Mouse (Mus musculus): Measurements from ENCODE around the gene Cd82. TPM values are rescaled to one million over a fixed set of nuclear protein-coding genes. Genes with fewer than 3 reads are reported as not detected.
A peak's percentile ranks its signal among the peaks of the same experiment; 100 is the strongest.

Gene Cd82
- polyA plus RNA-seq, 1 experiment from 2014 or later = 12.0 TPM

- Histone ChIP-seq H3K9me3 (replicated peaks) (no peaks in the 10 kb centered on the region), H3K4me1 (peaks cover 6% of the 10 kb centered on the region), H3K27ac (no peak overlapping the region), H3K4me3 (no peak overlapping the region), H3K9ac (no peak overlapping the region), H3K36me3 (ENCODE audit: poor library complexity, severe bottlenecking) (no peaks in the 10 kb centered on the region), H3K4me2 (no peak overlapping the region), H3K27me3 (0 out of 2 replicates have a peak, but pooled peaks cover 5% of the 10 kb centered on the region)
- ATAC-seq = no peak
- 56% methylated on average over 9 of the region's 9 CpGs for WGBS
Measured at GRCm38 (mm10) chr2:93485459-93485858, 22.5 kb upstream of the Cd82 start.

GRCm38 (mm10) chr2:93482036-93482644 lies 19.2 kb upstream of the Cd82 start:
- H3K27ac ChIP-seq = no peak overlapping the region
- 0 out of 2 replicates have a peak, but pooled peaks cover 3% of the 10 kb centered on the region for H3K27me3 ChIP-seq
- no peak overlapping the region for H3K4me2 ChIP-seq
- H3K4me1 ChIP-seq = peaks cover 6% of the 10 kb centered on the region
- H3K9ac ChIP-seq = no peak overlapping the region
- H3K9me3 ChIP-seq (replicated peaks) = no peaks in the 10 kb centered on the region
- no peak overlapping the region for H3K4me3 ChIP-seq
- no peaks in the 10 kb centered on the region for H3K36me3 ChIP-seq (ENCODE audit: poor library complexity, severe bottlenecking)
- 43% methylated on average over 6 of the region's 6 CpGs for WGBS
- ATAC-seq = no peak

- WGBS = 71% methylated on average over 5 of the region's 5 CpGs
- ATAC-seq = no peak
Measured at GRCm38 (mm10) chr2:93478744-93479143, 15.8 kb upstream of the Cd82 start.

GRCm38 (mm10) chr2:93477519-93477918 lies 14.6 kb upstream of the Cd82 start:
- Histone ChIP-seq H3K4me1 (no peaks in the 10 kb centered on the region), H3K27ac (no peak overlapping the region), H3K36me3 (ENCODE audit: poor library complexity, severe bottlenecking) (no peaks in the 10 kb centered on the region), H3K9ac (no peak overlapping the region), H3K4me3 (no peak overlapping the region), H3K9me3 (replicated peaks) (no peaks in the 10 kb centered on the region), H3K4me2 (no peak overlapping the region), H3K27me3 (peaks cover 27% of the 10 kb centered on the region)
- whole genome bisulfite sequencing = 39% methylated on average over 7 of the region's 7 CpGs
- ATAC-seq = peak; percentile 44; the same call in 1 of the 2 replicates

More at GRCm38 (mm10) chr2:93478744-93479143, 15.8 kb upstream of the Cd82 start:
- H3K4me1 ChIP-seq = no peaks in the 10 kb centered on the region
- peaks cover 22% of the 10 kb centered on the region for H3K27me3 ChIP-seq
- H3K4me3 ChIP-seq = no peak overlapping the region
- no peaks in the 10 kb centered on the region for H3K36me3 ChIP-seq (ENCODE audit: poor library complexity, severe bottlenecking)
- H3K9ac ChIP-seq = no peak overlapping the region
- H3K27ac ChIP-seq = no peak overlapping the region
- H3K9me3 ChIP-seq (replicated peaks) = no peaks in the 10 kb centered on the region
- no peak overlapping the region for H3K4me2 ChIP-seq

GRCm38 (mm10) chr2:93476487-93476886 lies 13.5 kb upstream of the Cd82 start:
- ATAC-seq = no peak
- Histone ChIP-seq H3K27ac (no peak overlapping the region), H3K4me1 (no peaks in the 10 kb centered on the region), H3K9ac (no peak overlapping the region), H3K36me3 (ENCODE audit: poor library complexity, severe bottlenecking) (no peaks in the 10 kb centered on the region), H3K4me3 (no peak overlapping the region), H3K9me3 (replicated peaks) (no peaks in the 10 kb centered on the region), H3K4me2 (no peak overlapping the region), H3K27me3 (peaks cover 31% of the 10 kb centered on the region)
- WGBS = 92% methylated on average over 7 of the region's 7 CpGs

GRCm38 (mm10) chr2:93475040-93475439 lies 12.1 kb upstream of the Cd82 start:
- Histone ChIP-seq H3K9ac (no peak overlapping the region), H3K4me3 (no peak overlapping the region), H3K27ac (no peak overlapping the region), H3K36me3 (ENCODE audit: poor library complexity, severe bottlenecking) (no peaks in the 10 kb centered on the region), H3K4me2 (no peak overlapping the region), H3K4me1 (peaks cover 6% of the 10 kb centered on the region; the same call in 1 of the 2 replicates), H3K9me3 (replicated peaks) (no peaks in the 10 kb centered on the region), H3K27me3 (peaks cover 31% of the 10 kb centered on the region)
- ATAC-seq = peak; percentile 61
- 1% methylated on average over 11 of the region's 11 CpGs for WGBS

GRCm38 (mm10) chr2:93473915-93474314 lies 11.0 kb upstream of the Cd82 start:
- no peak overlapping the region for H3K4me3 ChIP-seq
- WGBS = 84% methylated on average over 9 of the region's 9 CpGs
- H3K4me2 ChIP-seq = no peak overlapping the region

GRCm38 (mm10) chr2:93470849-93471576 lies 8.1 kb upstream of the Cd82 start:
- peak overlapping the region; percentile 54; the same call in 1 of the 2 replicates for H3K4me2 ChIP-seq

More at GRCm38 (mm10) chr2:93473915-93474314, 11.0 kb upstream of the Cd82 start:
- Histone ChIP-seq H3K27ac (no peak overlapping the region), H3K9ac (no peak overlapping the region), H3K27me3 (peaks cover 28% of the 10 kb centered on the region), H3K4me1 (peaks cover 9% of the 10 kb centered on the region; the same call in 1 of the 2 replicates), H3K36me3 (ENCODE audit: poor library complexity, severe bottlenecking) (no peaks in the 10 kb centered on the region), H3K9me3 (replicated peaks) (no peaks in the 10 kb centered on the region)
- no peak for ATAC-seq

GRCm38 (mm10) chr2:93470127-93470526 lies 7.2 kb upstream of the Cd82 start:
- ATAC-seq = peak; percentile 59; the same call in 1 of the 2 replicates
- WGBS = 3% methylated on average over 9 of the region's 9 CpGs
- no peaks in the 10 kb centered on the region for H3K36me3 ChIP-seq (ENCODE audit: poor library complexity, severe bottlenecking)
- H3K4me2 ChIP-seq = peak overlapping the region; percentile 54
- H3K27ac ChIP-seq = no peak overlapping the region
- H3K4me3 ChIP-seq = peak overlapping the region; percentile 18
- H3K4me1 ChIP-seq = peaks cover 9% of the 10 kb centered on the region; the same call in 1 of the 2 replicates
- peak overlapping the region; percentile 53 for H3K9ac ChIP-seq
- peaks cover 14% of the 10 kb centered on the region for H3K27me3 ChIP-seq
- H3K9me3 ChIP-seq (replicated peaks) = no peaks in the 10 kb centered on the region

More at GRCm38 (mm10) chr2:93470849-93471576, 8.1 kb upstream of the Cd82 start:
- Histone ChIP-seq H3K4me3 (no peak overlapping the region), H3K27me3 (peaks cover 18% of the 10 kb centered on the region), H3K36me3 (ENCODE audit: poor library complexity, severe bottlenecking) (no peaks in the 10 kb centered on the region), H3K4me1 (peaks cover 9% of the 10 kb centered on the region; the same call in 1 of the 2 replicates), H3K9me3 (replicated peaks) (no peaks in the 10 kb centered on the region), H3K27ac (no peak overlapping the region), H3K9ac (no peak overlapping the region)
- 15% methylated on average over 3 of the region's 3 CpGs for WGBS
- peak; percentile 22; the same call in 1 of the 2 replicates for ATAC-seq

GRCm38 (mm10) chr2:93469118-93469517 lies 6.2 kb upstream of the Cd82 start:
- no peak overlapping the region for H3K4me3 ChIP-seq
- H3K4me1 ChIP-seq = peaks cover 9% of the 10 kb centered on the region; the same call in 1 of the 2 replicates
- peaks cover 11% of the 10 kb centered on the region for H3K27me3 ChIP-seq
- no peak overlapping the region for H3K4me2 ChIP-seq
- 3% methylated on average over 7 of the region's 7 CpGs for WGBS
- no peak for ATAC-seq
- no peak overlapping the region for H3K9ac ChIP-seq
- no peaks in the 10 kb centered on the region for H3K36me3 ChIP-seq (ENCODE audit: poor library complexity, severe bottlenecking)
- no peak overlapping the region for H3K27ac ChIP-seq
- H3K9me3 ChIP-seq (replicated peaks) = no peaks in the 10 kb centered on the region

- no peaks in the 10 kb centered on the region for H3K9me3 ChIP-seq (replicated peaks)
- 91% methylated on average over 3 of the region's 3 CpGs for WGBS
- H3K27ac ChIP-seq = no peak overlapping the region
Measured at GRCm38 (mm10) chr2:93466314-93466713, 3.4 kb upstream of the Cd82 start.

More at GRCm38 (mm10) chr2:93466314-93466713, 3.4 kb upstream of the Cd82 start:
- ATAC-seq = no peak
- Histone ChIP-seq H3K4me3 (no peak overlapping the region), H3K27me3 (peaks cover 7% of the 10 kb centered on the region), H3K4me2 (no peak overlapping the region), H3K36me3 (ENCODE audit: poor library complexity, severe bottlenecking) (no peaks in the 10 kb centered on the region), H3K4me1 (peaks cover 25% of the 10 kb centered on the region), H3K9ac (no peak overlapping the region)

Measured in forebrain, embryonic 13.5 days (tissue).